Mouse (Mus musculus) kidney, embryonic 15.5 days (tissue): ENCODE measurements around the gene Plet1. TPM values are rescaled to one million over a fixed set of nuclear protein-coding genes. Genes with fewer than 3 reads are reported as not detected.

Source experiments
- ATAC-seq: fragments of 200-750 bp; cut with Nextera tagmentation; replicated peaks from 2 replicates; pipeline ENCODE4 v1.8.0; 2017; ENCODE audit warnings: moderate TSS enrichment; ENCODE audit not compliant: low FRiP score
- H3K27ac ChIP-seq: fragments of 300-500 bp; sonication (generic); 2 replicates; pipeline ENCODE4 v1.5.1; 2015; ENCODE audit warnings: mild to moderate bottlenecking, inconsistent platforms
- H3K27me3 ChIP-seq: fragments of 300-500 bp; sonication (generic); 2 replicates; pipeline ENCODE4 v1.6.1; 2015; ENCODE audit warnings: inconsistent platforms
- H3K36me3 ChIP-seq: fragments of 300-500 bp; sonication (generic); 2 replicates; pipeline ENCODE4 v1.6.1; 2015; ENCODE audit warnings: inconsistent platforms
- H3K4me1 ChIP-seq: fragments of 300-500 bp; sonication (generic); 2 replicates; pipeline ENCODE4 v1.6.1; 2015; ENCODE audit warnings: inconsistent platforms
- H3K4me2 ChIP-seq: fragments of 300-500 bp; sonication (generic); 2 replicates; pipeline ENCODE4 v1.6.1; 2015; ENCODE audit warnings: moderate library complexity, mild to moderate bottlenecking, inconsistent platforms
- H3K4me3 ChIP-seq: fragments of 300-500 bp; sonication (generic); replicated peaks from 2 replicates; pipeline ENCODE4 v1.5.1; 2015; ENCODE audit warnings: mild to moderate bottlenecking, inconsistent platforms
- H3K9ac ChIP-seq: fragments of 300-500 bp; sonication (generic); 2 replicates; pipeline ENCODE4 v1.6.1; 2015; ENCODE audit warnings: mild to moderate bottlenecking, inconsistent platforms
- H3K9me3 ChIP-seq: fragments of 300-500 bp; sonication (generic); replicated peaks from 2 replicates; pipeline ENCODE4 v1.6.1; 2016; ENCODE audit warnings: inconsistent platforms
- WGBS: fragments of 180-500 bp; shearing (Covaris S2); methylation state at CpG from one replicate; pipeline ENCODE4 v1.1.7; 2015; ENCODE audit warnings: mixed read lengths; 5-methylcytosine and 5-hydroxymethylcytosine counted together
- polyA plus RNA-seq: library from polyadenylated mRNA; unstranded; fragments of >200 nt; fragmentation: Nextera tagmentation; extraction: Ambion mirVana; gene quantifications from 2 replicates; pipeline ENCODE4 v1.2.1, GENCODE M21; 2015

Gene Plet1
- 24.8 TPM in 2 replicates for polyA plus RNA-seq

GRCm38 (mm10) chr9:50494311-50494710 lies at the start of gene Plet1:
TSS of gene Plet1 (plus strand) at chr9:50494525.
- Histone ChIP-seq H3K36me3 (no peaks in the 10 kb centered on the region), H3K27ac (peak within 1 kb of the TSS; percentile 11; the same call in 1 of the 2 replicates), H3K4me3 (peak within 1 kb of the TSS; percentile 14), H3K9me3 (no peaks in the 10 kb centered on the region), H3K27me3 (no peaks in the 10 kb centered on the region), H3K9ac (no peak within 1 kb of the TSS), H3K4me2 (peak within 1 kb of the TSS; percentile 37), H3K4me1 (peaks cover 23% of the 10 kb centered on the region)
- 0 out of 2 replicates have a peak, but pooled peaks have one; percentile 67 for ATAC-seq
- WGBS, result 62% methylated on average over 6 of the region's 6 CpGs

GRCm38 (mm10) chr9:50449048-50449447 lies 45.3 kb upstream of the Plet1 start:
- ATAC-seq, result peak; percentile 54; the same call in 1 of the 2 replicates

GRCm38 (mm10) chr9:50451456-50452218 lies 42.7 kb upstream of the Plet1 start:
- H3K4me3 ChIP-seq, result no peak overlapping the region
- H3K27ac ChIP-seq, result no peak overlapping the region
- H3K4me2 ChIP-seq, result peak overlapping the region; percentile 44; the same call in 1 of the 2 replicates
- no peak overlapping the region for H3K9ac ChIP-seq
- H3K4me1 ChIP-seq, result peaks cover 17% of the 10 kb centered on the region
- H3K36me3 ChIP-seq, result no peaks in the 10 kb centered on the region
- no peaks in the 10 kb centered on the region for H3K9me3 ChIP-seq
- WGBS, result 53% methylated on average over 9 of the region's 9 CpGs
- no peaks in the 10 kb centered on the region for H3K27me3 ChIP-seq
- ATAC-seq, result no peak

More at GRCm38 (mm10) chr9:50449048-50449447, 45.3 kb upstream of the Plet1 start:
- no peaks in the 10 kb centered on the region for H3K9me3 ChIP-seq
- peaks cover 17% of the 10 kb centered on the region for H3K4me1 ChIP-seq
- no peak overlapping the region for H3K9ac ChIP-seq
- no peak overlapping the region for H3K27ac ChIP-seq
- no peaks in the 10 kb centered on the region for H3K36me3 ChIP-seq
- no peak overlapping the region for H3K4me3 ChIP-seq
- H3K27me3 ChIP-seq, result no peaks in the 10 kb centered on the region
- WGBS, result 29% methylated on average over 13 of the region's 13 CpGs
- peak overlapping the region; percentile 32 for H3K4me2 ChIP-seq

GRCm38 (mm10) chr9:50452303-50452775 lies 42.0 kb upstream of the Plet1 start:
- ATAC-seq, result peak; percentile 56
- Histone ChIP-seq H3K9me3 (no peaks in the 10 kb centered on the region), H3K9ac (no peak overlapping the region), H3K4me3 (no peak overlapping the region), H3K27me3 (no peaks in the 10 kb centered on the region), H3K27ac (no peak overlapping the region), H3K4me2 (peak overlapping the region; percentile 44), H3K36me3 (no peaks in the 10 kb centered on the region), H3K4me1 (peaks cover 17% of the 10 kb centered on the region)
- WGBS, result 17% methylated on average over 10 of the region's 10 CpGs

- WGBS, result 83% methylated on average over 7 of the region's 7 CpGs
Observed at GRCm38 (mm10) chr9:50457596-50457995, 36.7 kb upstream of the Plet1 start.

GRCm38 (mm10) chr9:50459537-50459936 lies 34.8 kb upstream of the Plet1 start:
- H3K9me3 ChIP-seq, result no peaks in the 10 kb centered on the region
- no peaks in the 10 kb centered on the region for H3K27me3 ChIP-seq
- no peak overlapping the region for H3K4me3 ChIP-seq
- no peaks in the 10 kb centered on the region for H3K36me3 ChIP-seq
- H3K9ac ChIP-seq, result no peak overlapping the region
- no peak overlapping the region for H3K4me2 ChIP-seq
- peaks cover 8% of the 10 kb centered on the region; the same call in 1 of the 2 replicates for H3K4me1 ChIP-seq
- ATAC-seq, result no peak
- 56% methylated on average over 2 of the region's 2 CpGs for WGBS
- no peak overlapping the region for H3K27ac ChIP-seq

More at GRCm38 (mm10) chr9:50457596-50457995, 36.7 kb upstream of the Plet1 start:
- ATAC-seq, result no peak
- Histone ChIP-seq H3K27me3 (no peaks in the 10 kb centered on the region), H3K9ac (no peak overlapping the region), H3K9me3 (no peaks in the 10 kb centered on the region), H3K4me3 (no peak overlapping the region), H3K4me2 (no peak overlapping the region), H3K36me3 (no peaks in the 10 kb centered on the region), H3K27ac (no peak overlapping the region), H3K4me1 (peaks cover 3% of the 10 kb centered on the region)

GRCm38 (mm10) chr9:50462494-50463204 lies 31.7 kb upstream of the Plet1 start:
- H3K27me3 ChIP-seq, result no peaks in the 10 kb centered on the region
- H3K27ac ChIP-seq, result no peak overlapping the region
- H3K36me3 ChIP-seq, result no peaks in the 10 kb centered on the region
- H3K4me1 ChIP-seq, result peaks cover 8% of the 10 kb centered on the region; the same call in 1 of the 2 replicates
- H3K4me3 ChIP-seq, result peak overlapping the region; percentile 27
- 37% methylated on average over 19 of the region's 19 CpGs for WGBS
- H3K9me3 ChIP-seq, result no peaks in the 10 kb centered on the region
- ATAC-seq, result no peak
- H3K4me2 ChIP-seq, result peak overlapping the region; percentile 54
- H3K9ac ChIP-seq, result peak overlapping the region; percentile 30; the same call in 1 of the 2 replicates

- WGBS, result 34% methylated on average over 4 of the region's 4 CpGs
- Histone ChIP-seq H3K27me3 (no peaks in the 10 kb centered on the region), H3K4me2 (peak overlapping the region; percentile 54), H3K4me1 (peaks cover 8% of the 10 kb centered on the region; the same call in 1 of the 2 replicates), H3K27ac (no peak overlapping the region), H3K9me3 (no peaks in the 10 kb centered on the region), H3K36me3 (no peaks in the 10 kb centered on the region), H3K4me3 (no peak overlapping the region), H3K9ac (no peak overlapping the region)
- no peak for ATAC-seq
Observed at GRCm38 (mm10) chr9:50463205-50463508, 31.2 kb upstream of the Plet1 start.

- Histone ChIP-seq H3K27ac (peak overlapping the region; percentile 34; the same call in 1 of the 2 replicates), H3K4me2 (no peak overlapping the region), H3K27me3 (no peaks in the 10 kb centered on the region), H3K4me1 (peaks cover 19% of the 10 kb centered on the region), H3K36me3 (no peaks in the 10 kb centered on the region), H3K9ac (no peak overlapping the region), H3K4me3 (no peak overlapping the region), H3K9me3 (no peaks in the 10 kb centered on the region)
- ATAC-seq, result no peak
- WGBS, result 65% methylated on average over 5 of the region's 5 CpGs
Observed at GRCm38 (mm10) chr9:50470377-50471100, 23.8 kb upstream of the Plet1 start.

- no peaks in the 10 kb centered on the region for H3K9me3 ChIP-seq
- peak overlapping the region; percentile 34 for H3K27ac ChIP-seq
- H3K27me3 ChIP-seq, result no peaks in the 10 kb centered on the region
- H3K4me1 ChIP-seq, result peaks cover 27% of the 10 kb centered on the region
- H3K4me2 ChIP-seq, result no peak overlapping the region
- no peak overlapping the region for H3K4me3 ChIP-seq
- H3K36me3 ChIP-seq, result no peaks in the 10 kb centered on the region
- no peak for ATAC-seq
- WGBS, result 46% methylated on average over 13 of the region's 13 CpGs
- no peak overlapping the region for H3K9ac ChIP-seq
Observed at GRCm38 (mm10) chr9:50471181-50471901, 23.0 kb upstream of the Plet1 start.

- Histone ChIP-seq H3K36me3 (no peaks in the 10 kb centered on the region), H3K27ac (peak overlapping the region; percentile 82), H3K9me3 (no peaks in the 10 kb centered on the region), H3K4me3 (no peak overlapping the region), H3K9ac (no peak overlapping the region), H3K4me1 (peaks cover 59% of the 10 kb centered on the region), H3K4me2 (peak overlapping the region; percentile 22), H3K27me3 (no peaks in the 10 kb centered on the region)
- 46% methylated on average over 7 of the region's 7 CpGs for WGBS
- ATAC-seq, result no peak
Observed at GRCm38 (mm10) chr9:50475318-50475717, 19.0 kb upstream of the Plet1 start.
